Mouse (Mus musculus) neutrophil, adult 5-6 weeks (primary cell): ENCODE data around the gene Tmigd1. TPM values are rescaled to one million over a fixed set of nuclear protein-coding genes. Genes with fewer than 3 reads are reported as not detected.

ENCODE experiments used
- ATAC-seq: fragments of 151-379, 151-347 bp; 2 replicates; pipeline ENCODE4 v1.8.0; 2017; ENCODE audit warnings: mild to moderate bottlenecking, moderate TSS enrichment; ENCODE audit not compliant: insufficient number of reproducible peaks, poor library complexity, low FRiP score, severe bottlenecking; ENCODE audit errors: extremely low read depth
- total RNA-seq: library from RNA; stranded (forward); fragments of 200-1000 nt; gene quantifications from 2 replicates; pipeline ENCODE4 v1.2.3, GENCODE M21; 2017

Tmigd1 gene
- total RNA-seq, 1 experiment from 2014 or later, result not detected

DNA sequence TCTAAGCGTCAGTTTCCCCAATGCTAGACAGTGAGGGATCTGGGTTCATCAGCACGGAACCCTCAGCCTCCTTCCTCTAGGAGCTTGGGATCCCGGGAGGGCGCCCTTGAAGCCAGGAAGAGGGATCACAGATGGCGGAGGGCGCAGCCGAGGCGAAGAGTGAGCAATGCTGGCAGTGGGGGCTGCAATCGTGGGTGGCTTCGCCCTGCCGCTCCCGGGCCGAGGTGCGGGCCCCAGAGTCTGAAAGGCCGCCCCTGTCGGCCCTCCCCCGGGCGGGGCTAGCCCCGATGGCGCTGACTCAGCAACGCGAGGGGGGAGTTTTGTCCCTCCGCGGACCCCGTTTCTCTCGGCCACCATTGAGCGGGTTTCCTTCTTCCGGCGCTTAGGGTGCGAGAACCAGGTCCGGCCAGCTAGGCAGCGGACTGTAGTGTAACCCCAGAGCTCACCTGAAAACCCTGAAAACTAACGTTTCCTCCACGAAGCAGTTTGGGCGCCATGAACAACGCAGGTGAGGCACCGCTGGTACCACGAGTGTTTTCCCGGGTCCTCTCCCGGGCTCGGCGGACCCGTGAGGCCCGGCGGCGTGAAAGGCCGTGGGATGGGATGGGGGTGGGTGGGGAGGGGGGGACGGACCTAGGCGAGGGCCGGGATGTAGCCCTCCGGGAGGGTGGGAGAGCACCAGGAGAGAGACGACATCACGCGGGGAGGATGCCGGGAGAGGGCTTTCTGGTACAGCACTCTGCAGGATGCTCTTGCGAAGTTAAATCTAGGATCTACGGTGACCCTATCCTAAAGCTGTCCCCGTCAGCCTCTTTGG lies 43.6 kb downstream of the Tmigd1 start:
- peak; percentile 82 for ATAC-seq

DNA sequence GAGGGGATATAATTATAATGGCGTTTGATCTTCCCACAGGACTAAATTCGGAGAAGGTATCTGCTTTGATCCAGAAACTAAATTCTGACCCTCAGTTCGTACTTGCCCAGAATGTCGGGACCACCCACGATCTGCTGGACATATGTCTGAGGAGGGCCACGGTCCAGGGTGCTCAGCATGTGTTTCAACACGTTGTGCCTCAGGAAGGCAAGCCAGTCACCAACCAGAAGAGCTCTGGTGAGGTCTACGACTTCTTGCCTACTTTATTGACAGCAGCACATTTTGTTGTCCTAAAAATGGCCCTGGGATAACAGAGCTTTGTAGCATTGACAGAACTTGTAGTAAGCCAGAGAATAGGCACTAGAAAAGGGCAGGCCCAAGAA lies 44.2 kb downstream of the Tmigd1 start:
- ATAC-seq, result no peak

DNA sequence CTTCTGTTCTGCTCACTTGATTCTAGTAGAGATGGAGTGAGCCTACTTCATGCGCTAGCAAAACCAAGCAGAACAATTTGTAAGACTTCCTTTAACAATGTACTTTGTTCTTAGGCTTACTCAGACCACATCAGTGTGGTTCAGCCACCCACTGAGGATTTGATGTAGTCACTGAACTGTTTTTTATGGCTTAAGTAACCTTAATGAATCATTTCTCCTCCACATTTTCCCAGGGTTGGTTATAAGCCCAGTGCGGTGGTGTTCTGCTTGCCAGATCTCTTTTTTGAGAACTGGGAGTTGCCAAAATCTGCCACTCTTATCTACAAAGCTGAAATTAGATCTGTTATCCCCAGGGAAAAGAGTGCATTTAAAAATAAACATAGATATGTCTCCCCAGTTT lies 51.6 kb downstream of the Tmigd1 start:
- no peak for ATAC-seq

DNA sequence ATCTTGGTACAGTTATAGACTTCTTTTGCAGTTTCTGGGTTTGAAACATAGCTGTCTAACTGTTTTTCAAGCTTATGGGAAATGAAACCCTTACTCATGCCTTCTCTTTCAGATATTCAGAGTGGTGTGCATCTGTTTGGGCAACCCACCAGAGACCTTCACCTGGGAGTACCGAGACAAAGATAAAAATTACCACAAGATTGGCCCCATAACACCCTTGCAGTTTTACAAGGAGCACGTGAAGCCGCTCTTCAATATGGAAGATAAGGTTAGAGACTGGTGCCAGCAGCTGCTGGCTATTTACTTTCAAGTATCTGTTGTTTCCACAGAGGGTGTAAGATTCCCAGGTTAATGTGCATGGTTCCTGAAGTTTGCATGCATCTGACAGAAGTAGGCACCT lies 63.7 kb downstream of the Tmigd1 start:
- no peak for ATAC-seq

Other genes starting within 250 kb of the Tmigd1 start
- not detected in 2 replicates for gene Bhlha9, start 229.7 kb upstream of the Tmigd1 start, total RNA-seq
- gene Trarg1, start 222.4 kb upstream of the Tmigd1 start, total RNA-seq, result not detected in 2 replicates
- 43.6 and 97.4 TPM in 2 replicates for gene Gosr1, start 138.6 kb upstream of the Tmigd1 start, total RNA-seq
- 107 and 114 TPM in 2 replicates for gene Cpd, start 55.1 kb upstream of the Tmigd1 start, total RNA-seq
- 61.8 and 71.1 TPM in 2 replicates for gene Blmh, start 22.6 kb downstream of the Tmigd1 start, total RNA-seq
- 4.4 and 5.2 TPM in 2 replicates for gene Slc6a4, start 96.4 kb downstream of the Tmigd1 start, total RNA-seq
- gene Nsrp1, start 176.3 kb downstream of the Tmigd1 start, total RNA-seq, result 40.1 and 57.0 TPM in 2 replicates